Mouse (Mus musculus) retina, postnatal 1 day (tissue): ENCODE measurements at regions not wholly inside any gene's neighbourhood (a gene's known extent, or its start where the extent isn't known, plus 50 kb on each side); places are given as distances from the start of the nearest gene placed in this dataset.

Experiments used
- DNase-seq: peaks from one replicate; pipeline ENCODE4 v3.0.0-alpha.2; 2012

DNA sequence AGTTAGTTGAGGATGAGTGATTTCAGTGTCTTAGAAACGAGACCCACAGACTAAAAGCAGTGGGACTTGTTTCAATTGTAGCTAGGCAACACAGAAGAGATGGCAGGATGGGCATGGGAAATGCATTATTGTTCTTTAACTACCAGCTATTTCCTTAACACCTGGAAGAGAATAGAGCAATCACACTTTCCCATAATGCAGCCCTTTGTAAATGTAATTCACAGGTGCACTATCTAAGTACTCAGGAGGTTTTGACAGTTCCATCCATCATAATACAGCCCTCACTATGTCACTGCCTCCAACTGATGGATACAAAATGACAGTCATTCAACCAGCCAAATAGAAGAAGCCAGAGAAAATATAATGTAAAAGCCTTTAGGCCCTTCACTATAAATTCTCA lies 697.3 kb downstream of the Prdm13 start:
- peak; percentile 10 for DNase-seq

DNA sequence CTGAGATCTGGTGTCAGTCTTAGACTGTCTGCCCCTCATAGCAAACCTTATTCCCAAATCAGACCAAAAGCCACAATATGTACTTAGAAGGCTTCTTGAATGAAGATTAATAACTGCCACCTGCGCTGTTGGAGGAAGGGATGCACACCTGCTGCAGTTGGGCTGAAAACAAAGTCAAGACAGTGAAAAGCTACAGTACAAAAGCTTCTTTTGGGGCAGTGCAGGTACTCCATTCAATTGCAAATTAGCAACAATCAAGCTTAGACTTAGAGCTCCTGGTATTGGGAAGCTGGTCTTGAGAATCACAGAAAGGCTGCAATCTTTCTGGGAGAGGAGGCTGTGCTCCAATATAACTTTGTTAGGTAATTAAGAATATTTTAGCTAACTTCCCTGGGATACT lies 712.3 kb downstream of the Prdm13 start:
- no peak for DNase-seq

DNA sequence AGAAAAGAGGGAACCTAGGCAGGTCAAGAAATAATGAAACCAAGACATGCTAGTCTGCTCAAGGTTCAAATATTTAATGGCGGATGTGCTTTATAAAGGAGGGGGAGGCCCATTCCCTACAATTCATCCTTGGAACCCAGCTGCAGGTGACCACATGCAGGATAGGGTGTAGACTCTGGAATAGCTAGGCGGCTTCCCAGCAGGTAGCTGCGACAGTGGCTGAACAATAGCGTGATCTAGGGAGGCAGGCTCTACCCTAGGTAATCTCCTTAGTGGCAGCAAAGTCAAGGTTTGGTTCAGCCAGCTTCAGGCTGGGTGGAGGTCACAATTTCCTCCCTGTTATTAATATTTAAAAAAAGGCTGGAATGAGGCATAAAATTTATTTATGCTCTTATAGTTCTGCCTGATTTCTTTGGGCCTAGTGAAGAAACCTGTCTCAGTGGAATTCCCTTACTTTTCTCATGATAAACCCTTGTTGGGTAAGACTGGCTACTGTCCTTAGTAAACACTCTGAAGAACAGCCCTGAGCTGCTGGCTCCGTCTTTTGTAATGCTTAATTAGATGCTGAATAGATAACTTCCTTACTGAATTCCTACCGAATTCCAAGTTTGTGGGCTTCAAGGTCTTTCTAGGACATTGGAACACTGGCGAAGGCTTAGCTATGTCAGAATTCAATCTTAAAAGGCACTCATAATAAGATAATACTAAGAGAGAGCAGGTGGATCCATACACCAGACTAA lies 713.5 kb downstream of the Prdm13 start:
- no peak for DNase-seq

DNA sequence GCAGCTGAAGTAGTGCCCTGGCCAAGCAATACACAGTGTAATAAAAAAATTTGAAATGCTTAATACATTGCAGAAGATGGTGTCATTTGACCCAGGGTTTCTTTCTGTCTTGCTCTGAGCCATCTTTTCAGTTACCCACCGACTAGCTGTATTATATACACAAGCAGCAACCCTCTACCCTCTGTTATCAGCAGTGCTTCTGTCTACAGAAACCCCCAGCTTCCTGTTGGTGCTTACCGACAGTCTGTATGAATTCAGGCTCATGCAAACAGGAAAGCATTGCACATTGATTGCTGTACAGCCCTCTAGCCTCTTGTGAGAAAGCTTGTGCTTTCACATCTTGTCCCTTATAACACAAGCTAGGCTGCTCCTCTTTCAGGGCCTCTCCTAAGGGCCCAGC lies 736.1 kb downstream of the Prdm13 start:
- DNase-seq: no peak
